Mouse (Mus musculus): ENCODE data around the gene Pfdn5. TPM values are rescaled to one million over a fixed set of nuclear protein-coding genes. Genes with fewer than 3 reads are reported as not detected.
"Not testable (repeated sequence)": the region's sequence is repeated elsewhere in the genome, so short reads cannot be mapped to it uniquely, and the experiment has no call there.

Pfdn5 gene
- polyA plus RNA-seq, 1 experiment: 309 TPM

DNA sequence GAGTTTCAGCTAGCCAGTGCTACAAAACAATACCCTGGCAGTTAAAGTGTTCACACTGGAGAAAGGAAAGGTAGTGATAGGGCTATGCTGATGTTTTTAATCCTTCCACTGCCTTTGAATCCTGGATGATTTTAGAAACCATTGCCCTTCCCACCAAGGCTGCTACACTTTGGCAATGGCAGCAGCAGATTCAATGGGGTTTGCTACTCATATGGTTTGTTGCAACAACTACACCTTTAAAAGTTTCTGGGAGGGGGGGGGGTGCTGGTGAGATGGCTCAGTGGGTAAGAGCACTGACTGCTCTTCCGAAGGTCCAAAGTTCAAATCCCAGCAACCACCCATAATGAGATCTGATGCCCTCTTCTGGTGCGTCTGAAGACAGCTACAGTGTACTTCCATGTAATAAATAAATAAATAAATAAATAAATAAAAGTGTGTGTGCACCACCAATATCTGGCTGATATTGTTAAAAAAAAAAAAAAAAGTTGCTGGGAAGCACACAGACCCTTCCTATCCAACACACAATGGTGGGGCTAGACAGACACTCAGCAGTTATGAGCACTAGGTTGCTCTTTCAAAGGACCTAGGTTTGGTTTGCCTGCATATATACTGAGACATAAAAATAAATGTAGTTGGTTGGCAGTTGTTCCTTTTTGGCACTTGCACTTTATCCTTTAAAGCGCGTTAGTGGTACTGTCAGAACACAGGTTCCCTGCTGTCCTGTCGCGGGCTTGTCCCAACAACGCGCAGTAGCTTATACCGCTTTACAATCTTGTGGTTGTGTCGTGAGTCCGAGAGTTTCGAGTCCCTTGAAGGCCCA lies 1.1 kb upstream of the Pfdn5 start:
- Histone ChIP-seq H3K27ac (ENCODE audit: insufficient read depth, low read length) (peak overlapping the region; percentile 75; the same call in 1 of the 2 replicates), H3K9me3 (replicated peaks; ENCODE audit: control insufficient read depth, insufficient read depth, low read length, poor library complexity, severe bottlenecking) (no peaks in the 10 kb centered on the region), H3K4me1 (ENCODE audit: control insufficient read depth, insufficient read depth, low read length) (no peaks in the 10 kb centered on the region), H3K4me3 (ENCODE audit: low read depth, low read length) (peak overlapping the region; percentile 21), H3K36me3 (ENCODE audit: control insufficient read depth, insufficient read depth, low read length, poor library complexity, severe bottlenecking) (peaks cover 34% of the 10 kb centered on the region), H3K9ac (ENCODE audit: low read depth, poor library complexity, severe bottlenecking) (0 out of 2 replicates have a peak overlapping the region, but pooled peaks have one; percentile 4), H3K27me3 (ENCODE audit: control insufficient read depth, insufficient read depth, low read length, poor library complexity, severe bottlenecking) (no peaks in the 10 kb centered on the region)
- TF ChIP-seq CTCF (IDR thresholded peaks at IDR 0.05; ENCODE audit: low read depth, low read length) (no peak), EP300 (IDR thresholded peaks at IDR 0.05; ENCODE audit: insufficient read depth, low read depth, low read length) (no peak), POLR2A (IDR thresholded peaks at IDR 0.05; ENCODE audit: insufficient read depth, low read length) (no peak)

DNA sequence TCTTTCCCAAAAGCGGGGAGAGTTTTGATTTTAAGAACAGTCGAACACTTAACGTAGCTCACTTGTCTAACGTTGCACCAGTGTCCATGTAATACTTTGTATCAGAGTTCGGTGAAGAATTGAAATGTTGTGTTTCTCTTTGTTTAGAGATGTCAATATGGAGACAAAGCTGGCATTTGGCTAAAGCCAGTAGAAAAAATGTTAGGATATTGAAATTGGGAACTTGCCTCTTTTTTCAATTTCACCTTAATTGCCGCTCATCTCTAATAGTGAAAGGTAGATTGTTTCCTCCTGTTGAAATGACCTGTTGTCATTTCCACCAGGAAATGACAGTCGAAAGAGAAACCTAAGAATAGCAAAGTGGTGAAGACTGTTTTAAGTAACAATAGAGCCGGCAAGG lies 976 bp downstream of the Pfdn5 start:
- Histone ChIP-seq H3K9me3 (replicated peaks; ENCODE audit: control insufficient read depth, insufficient read depth, low read length, poor library complexity, severe bottlenecking) (no peaks in the 10 kb centered on the region), H3K4me1 (ENCODE audit: control insufficient read depth, insufficient read depth, low read length) (no peaks in the 10 kb centered on the region), H3K27me3 (ENCODE audit: control insufficient read depth, insufficient read depth, low read length, poor library complexity, severe bottlenecking) (no peaks in the 10 kb centered on the region), H3K36me3 (ENCODE audit: control insufficient read depth, insufficient read depth, low read length, poor library complexity, severe bottlenecking) (peaks cover 18% of the 10 kb centered on the region), H3K27ac (ENCODE audit: insufficient read depth, low read length) (no peak overlapping the region), H3K4me3 (ENCODE audit: low read depth, low read length) (no peak overlapping the region; the same call in 1 of the 2 replicates), H3K9ac (ENCODE audit: low read depth, poor library complexity, severe bottlenecking) (peak overlapping the region; percentile 72)
- TF ChIP-seq EP300 (IDR thresholded peaks at IDR 0.05; ENCODE audit: insufficient read depth, low read depth, low read length): no peak

GRCm38 (mm10) chr15:102331610-102332015 lies 5.7 kb downstream of the Pfdn5 start, which contains the start of gene Myg1:
Myg1 (plus strand) TSS chr15:102331709.
- TF ChIP-seq POLR2A (IDR thresholded peaks at IDR 0.05; ENCODE audit: insufficient read depth, low read length): peak; percentile 11
- TF ChIP-seq EP300 (IDR thresholded peaks at IDR 0.05; ENCODE audit: insufficient read depth, low read depth, low read length): no peak
- Histone ChIP-seq H3K4me3 (ENCODE audit: low read depth, low read length) (peak within 1 kb of the TSS; percentile 74), H3K9me3 (replicated peaks; ENCODE audit: control insufficient read depth, insufficient read depth, low read length, poor library complexity, severe bottlenecking) (no peaks in the 10 kb centered on the region), H3K36me3 (ENCODE audit: control insufficient read depth, insufficient read depth, low read length, poor library complexity, severe bottlenecking) (peaks cover 11% of the 10 kb centered on the region), H3K9ac (ENCODE audit: low read depth, poor library complexity, severe bottlenecking) (peak within 1 kb of the TSS; percentile 10), H3K27ac (ENCODE audit: insufficient read depth, low read length) (no peak within 1 kb of the TSS), H3K4me1 (ENCODE audit: control insufficient read depth, insufficient read depth, low read length) (no peaks in the 10 kb centered on the region), H3K27me3 (ENCODE audit: control insufficient read depth, insufficient read depth, low read length, poor library complexity, severe bottlenecking) (no peaks in the 10 kb centered on the region)

DNA sequence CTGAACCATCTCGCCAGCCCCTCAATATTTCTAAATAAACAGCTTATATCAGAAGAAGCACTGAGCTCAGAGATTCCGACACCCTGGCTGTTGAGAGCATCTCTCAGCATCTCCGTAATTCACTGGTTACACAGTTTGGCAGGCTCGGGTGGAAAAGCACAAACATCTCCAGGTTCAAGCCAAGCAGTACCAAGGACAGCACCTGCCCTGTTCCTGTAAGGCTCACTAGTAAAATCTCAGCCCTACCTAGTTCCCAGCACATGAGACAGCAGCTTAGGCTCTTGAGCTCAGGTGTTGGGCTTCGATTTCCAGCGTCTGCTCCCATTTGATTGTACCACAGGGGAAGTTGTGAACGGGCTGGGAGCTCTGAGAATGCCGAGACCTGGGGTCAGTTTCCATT lies 9.3 kb downstream of the Pfdn5 start:
- TF ChIP-seq CTCF (IDR thresholded peaks at IDR 0.05; ENCODE audit: low read depth, low read length): no peak
- no peak for TF ChIP-seq POLR2A (IDR thresholded peaks at IDR 0.05; ENCODE audit: insufficient read depth, low read length)
- no peak for TF ChIP-seq EP300 (IDR thresholded peaks at IDR 0.05; ENCODE audit: insufficient read depth, low read depth, low read length)
- H3K4me3 ChIP-seq (ENCODE audit: low read depth, low read length): no peak overlapping the region

GRCm38 (mm10) chr15:102335925-102336324 lies 10.0 kb downstream of the Pfdn5 start:
- not testable (repeated sequence) for H3K4me1 ChIP-seq (ENCODE audit: control insufficient read depth, insufficient read depth, low read length); H3K27ac ChIP-seq (ENCODE audit: insufficient read depth, low read length); H3K4me3 ChIP-seq (ENCODE audit: low read depth, low read length); H3K9me3 ChIP-seq (replicated peaks; ENCODE audit: control insufficient read depth, insufficient read depth, low read length, poor library complexity, severe bottlenecking); H3K27me3 ChIP-seq (ENCODE audit: control insufficient read depth, insufficient read depth, low read length, poor library complexity, severe bottlenecking); H3K9ac ChIP-seq (ENCODE audit: low read depth, poor library complexity, severe bottlenecking)
- peaks cover 39% of the 10 kb centered on the region for H3K36me3 ChIP-seq (ENCODE audit: control insufficient read depth, insufficient read depth, low read length, poor library complexity, severe bottlenecking)

More for the DNA sequence above, 9.3 kb downstream of the Pfdn5 start:
- Histone ChIP-seq H3K27me3 (ENCODE audit: control insufficient read depth, insufficient read depth, low read length, poor library complexity, severe bottlenecking) (no peaks in the 10 kb centered on the region), H3K9me3 (replicated peaks; ENCODE audit: control insufficient read depth, insufficient read depth, low read length, poor library complexity, severe bottlenecking) (no peaks in the 10 kb centered on the region), H3K4me1 (ENCODE audit: control insufficient read depth, insufficient read depth, low read length) (no peaks in the 10 kb centered on the region), H3K9ac (ENCODE audit: low read depth, poor library complexity, severe bottlenecking) (no peak overlapping the region), H3K36me3 (ENCODE audit: control insufficient read depth, insufficient read depth, low read length, poor library complexity, severe bottlenecking) (peaks cover 36% of the 10 kb centered on the region), H3K27ac (ENCODE audit: insufficient read depth, low read length) (no peak overlapping the region)

DNA sequence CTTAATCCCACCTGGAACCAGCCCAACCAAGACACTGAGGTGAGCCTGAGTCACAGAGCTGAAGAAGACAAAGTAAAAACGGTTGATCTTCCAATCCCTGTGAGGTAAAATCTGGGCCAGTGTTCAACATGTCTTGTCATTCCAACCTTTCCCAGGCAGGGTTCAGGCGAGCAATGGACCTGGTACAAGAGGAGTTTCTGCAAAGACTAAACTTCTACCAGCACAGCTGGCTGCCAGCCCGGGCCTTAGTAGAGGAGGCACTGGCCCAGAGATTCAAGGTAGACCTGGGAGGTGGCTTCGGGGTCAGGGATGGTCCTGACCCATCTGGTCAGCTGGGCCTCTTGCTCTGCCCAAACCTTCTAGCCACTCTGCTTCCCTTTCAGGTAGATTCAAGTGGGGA lies 11.0 kb downstream of the Pfdn5 start:
- H3K9me3 ChIP-seq (replicated peaks; ENCODE audit: control insufficient read depth, insufficient read depth, low read length, poor library complexity, severe bottlenecking): no peaks in the 10 kb centered on the region
- no peak overlapping the region for H3K9ac ChIP-seq (ENCODE audit: low read depth, poor library complexity, severe bottlenecking)
- no peaks in the 10 kb centered on the region for H3K4me1 ChIP-seq (ENCODE audit: control insufficient read depth, insufficient read depth, low read length)
- H3K27ac ChIP-seq (ENCODE audit: insufficient read depth, low read length): no peak overlapping the region
- no peaks in the 10 kb centered on the region for H3K27me3 ChIP-seq (ENCODE audit: control insufficient read depth, insufficient read depth, low read length, poor library complexity, severe bottlenecking)
- no peak overlapping the region for H3K4me3 ChIP-seq (ENCODE audit: low read depth, low read length)
- TF ChIP-seq EP300 (IDR thresholded peaks at IDR 0.05; ENCODE audit: insufficient read depth, low read depth, low read length) (no peak), CTCF (IDR thresholded peaks at IDR 0.05; ENCODE audit: low read depth, low read length) (no peak), POLR2A (IDR thresholded peaks at IDR 0.05; ENCODE audit: insufficient read depth, low read length) (no peak)
- H3K36me3 ChIP-seq (ENCODE audit: control insufficient read depth, insufficient read depth, low read length, poor library complexity, severe bottlenecking): peaks cover 39% of the 10 kb centered on the region

Data from ES-Bruce4 (cell line).